Mouse (Mus musculus) lung, postnatal 10 days (tissue): ENCODE data around the gene Hoxb1.

Experiments
- DNase-seq: peaks from one replicate; pipeline ENCODE4 v3.0.0; 2021

Gene Hoxb1

GRCm38 (mm10) chr11:96365441-96366091, at the start of gene Hoxb1:
Hoxb1 (plus strand) TSS chr11:96365752.
- DNase-seq = no peak

DNA sequence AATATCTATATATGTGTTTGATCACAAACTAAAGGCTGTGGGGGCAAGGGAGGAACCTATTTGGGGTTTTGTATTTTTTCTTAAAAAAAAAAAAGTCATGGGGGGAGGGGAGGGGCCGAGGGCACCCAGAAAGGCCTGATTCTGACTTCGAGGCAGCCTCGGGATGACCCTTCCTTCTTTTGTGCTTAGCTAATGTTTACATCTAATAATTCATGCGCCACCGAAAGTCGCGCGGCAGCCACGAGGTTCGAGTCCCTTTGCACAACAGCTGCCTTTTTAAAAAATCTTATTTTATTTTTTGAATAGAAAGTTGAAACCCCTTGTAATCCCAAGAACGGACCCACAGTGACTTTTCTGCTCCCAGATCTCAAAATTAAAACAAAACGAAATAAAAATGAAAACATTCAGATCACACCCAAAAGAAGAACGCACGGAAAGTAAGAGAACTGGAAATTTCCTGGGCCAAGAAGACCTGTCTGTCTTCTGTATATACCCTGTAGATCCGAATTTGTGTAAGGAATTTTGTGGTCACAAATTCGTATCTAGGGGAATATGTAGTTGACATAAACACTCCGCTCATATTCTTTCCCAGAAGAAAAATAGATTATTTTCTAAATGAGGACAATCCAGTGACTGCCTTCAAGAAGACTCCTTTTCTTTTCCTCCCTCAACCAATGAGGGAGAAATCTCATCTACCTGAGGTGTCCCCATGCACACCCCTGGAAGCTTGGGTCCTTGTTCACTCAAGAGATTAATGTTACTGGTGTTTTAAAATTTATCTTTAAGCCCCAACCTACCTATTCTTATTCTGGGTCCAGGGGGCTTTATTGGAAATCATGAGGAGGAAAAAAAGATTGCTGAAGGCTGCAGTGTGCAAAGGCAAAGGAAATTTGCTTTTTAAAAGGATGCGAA, 48.6 kb upstream of the Hoxb1 start:
- no peak for DNase-seq

DNA sequence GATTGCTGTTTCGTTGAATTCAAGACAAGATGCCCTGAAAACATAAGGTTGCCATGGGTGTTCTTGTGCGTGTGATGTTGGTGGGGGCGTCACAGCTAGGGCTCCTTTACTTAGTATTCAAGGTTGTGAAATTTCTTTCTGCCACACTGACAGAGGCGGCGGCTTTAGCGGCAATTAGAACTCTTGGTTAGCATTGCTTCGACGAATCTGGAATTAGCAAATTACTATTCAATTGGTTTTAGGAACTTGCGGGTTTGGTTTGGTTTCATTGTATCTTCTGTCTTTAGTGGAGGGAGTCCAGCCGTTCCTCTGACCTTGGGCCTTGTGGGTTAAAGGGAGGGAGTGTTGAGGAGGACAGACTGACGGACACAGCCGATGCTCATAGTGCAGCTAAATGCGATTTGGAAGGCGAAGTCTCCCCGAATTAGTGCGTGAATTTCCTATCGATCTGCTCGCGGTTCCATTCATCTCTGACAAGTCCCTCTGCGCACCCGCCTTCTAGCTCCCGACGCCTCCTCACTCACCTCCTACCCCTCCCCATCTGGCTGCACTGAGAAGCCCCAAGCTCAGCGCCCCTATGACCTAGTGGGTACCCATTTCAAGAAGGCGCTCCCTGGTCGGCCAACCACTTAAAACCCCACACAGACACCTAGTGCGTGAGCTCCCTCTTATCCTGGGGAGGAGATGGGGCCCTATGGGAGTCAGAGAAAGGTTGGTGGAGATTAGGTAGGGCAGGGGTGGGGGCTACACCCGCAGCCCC, 47.8 kb upstream of the Hoxb1 start, which contains the start of gene Hoxb4:
Gene Hoxb4, plus strand, starts transcription at position 660 of the 760 bp plus-strand sequence.
- no peak for DNase-seq

DNA sequence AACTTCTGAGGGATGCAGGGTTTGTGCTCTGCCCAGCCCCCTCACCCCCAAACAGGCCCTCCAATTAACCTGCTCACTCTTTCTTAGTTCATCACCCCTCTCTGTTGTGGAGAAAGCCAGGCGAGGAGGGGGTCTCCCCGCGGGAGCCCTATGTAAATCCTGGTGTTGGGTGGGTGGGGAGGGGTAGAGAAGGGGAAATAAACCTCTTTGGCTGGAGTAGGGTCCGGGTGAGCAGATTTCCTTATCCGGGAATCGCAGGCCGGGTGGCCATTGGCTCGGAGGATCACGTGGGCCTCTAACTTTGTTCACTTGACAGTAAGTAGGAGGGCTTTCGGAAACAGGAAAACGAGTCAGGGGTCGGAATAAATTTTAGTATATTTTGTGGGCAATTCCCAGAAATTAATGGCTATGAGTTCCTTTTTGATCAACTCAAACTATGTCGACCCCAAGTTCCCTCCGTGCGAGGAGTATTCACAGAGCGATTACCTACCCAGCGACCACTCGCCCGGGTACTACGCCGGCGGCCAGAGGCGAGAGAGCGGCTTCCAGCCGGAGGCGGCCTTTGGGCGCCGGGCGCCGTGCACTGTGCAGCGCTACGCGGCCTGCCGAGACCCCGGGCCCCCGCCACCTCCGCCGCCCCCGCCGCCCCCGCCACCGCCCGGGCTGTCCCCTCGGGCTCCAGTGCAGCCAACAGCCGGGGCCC, 47.0 kb upstream of the Hoxb1 start:
- DNase-seq = peak; percentile 90

DNA sequence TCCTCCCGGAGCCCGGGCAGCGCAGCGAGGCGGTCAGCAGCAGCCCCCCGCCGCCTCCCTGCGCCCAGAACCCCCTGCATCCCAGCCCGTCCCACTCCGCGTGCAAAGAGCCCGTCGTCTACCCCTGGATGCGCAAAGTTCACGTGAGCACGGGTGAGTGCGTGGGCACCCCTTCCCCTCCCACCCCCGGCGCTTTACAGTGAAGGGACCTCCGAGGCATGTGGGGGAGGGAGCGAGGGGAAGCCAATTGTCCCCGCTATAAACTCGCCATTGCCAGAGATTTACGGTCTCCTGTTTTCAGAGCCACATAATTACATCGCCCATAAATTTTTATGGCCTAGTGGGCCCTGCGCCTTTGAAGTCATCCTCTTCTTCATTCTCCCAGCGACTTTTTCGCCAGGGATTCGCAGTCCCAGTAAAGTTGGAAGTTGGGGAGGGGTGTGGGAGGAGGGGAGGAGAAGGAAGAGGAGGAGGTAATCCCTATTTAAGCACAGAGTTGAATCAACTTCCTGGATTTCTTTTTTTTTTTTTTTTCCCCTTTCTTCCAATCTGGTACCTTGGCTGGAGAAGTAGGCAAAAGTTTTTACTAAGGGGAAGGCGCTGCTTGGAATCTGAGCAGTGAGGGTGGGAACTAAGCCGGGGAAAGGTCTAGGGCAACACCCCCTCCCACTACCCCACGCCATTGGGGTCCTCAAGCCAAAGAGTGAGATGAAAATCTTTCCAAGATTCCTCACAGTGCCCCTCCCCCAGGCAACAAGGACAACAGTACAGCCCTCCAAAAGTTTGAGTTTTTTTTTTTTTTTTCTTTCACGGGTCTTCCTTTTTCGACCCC, 46.3 kb upstream of the Hoxb1 start:
- peak; percentile 74 for DNase-seq

DNA sequence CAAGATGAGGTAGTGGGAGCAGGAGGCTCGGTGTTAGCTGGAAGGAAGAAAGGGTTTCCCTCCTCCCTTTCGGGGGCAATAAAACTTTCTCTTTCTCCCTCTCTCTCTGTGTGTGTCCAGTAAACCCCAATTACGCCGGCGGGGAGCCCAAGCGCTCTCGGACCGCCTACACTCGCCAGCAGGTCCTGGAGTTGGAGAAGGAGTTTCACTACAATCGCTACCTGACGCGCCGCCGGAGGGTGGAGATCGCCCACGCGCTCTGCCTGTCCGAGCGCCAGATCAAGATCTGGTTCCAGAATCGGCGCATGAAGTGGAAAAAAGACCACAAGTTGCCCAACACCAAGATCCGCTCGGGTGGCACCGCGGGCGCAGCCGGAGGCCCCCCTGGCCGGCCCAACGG, 45.6 kb upstream of the Hoxb1 start:
- DNase-seq = peak; percentile 70

DNA sequence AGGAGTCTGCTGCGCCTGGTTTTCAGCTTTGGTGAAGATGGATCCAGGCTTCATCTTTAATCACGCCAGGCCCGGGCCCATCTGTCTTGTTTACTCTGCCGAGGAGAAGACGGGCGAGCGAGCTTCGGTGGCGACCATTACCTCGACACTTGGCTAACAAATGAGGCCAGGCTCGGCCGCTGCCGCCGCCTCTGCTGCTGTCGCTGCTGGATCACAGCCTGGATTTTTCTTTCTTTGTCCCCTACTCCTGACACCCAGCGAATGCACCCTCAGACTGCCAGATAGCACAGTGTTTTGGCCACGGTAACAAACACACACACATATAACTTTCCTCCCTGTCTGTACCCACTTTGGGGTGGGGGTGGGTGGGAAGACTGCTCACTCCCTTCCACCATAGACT, 44.9 kb upstream of the Hoxb1 start:
- peak; percentile 72 for DNase-seq

- no peak for DNase-seq
Measured at GRCm38 (mm10) chr11:96321846-96322245, 43.7 kb upstream of the Hoxb1 start.

- no peak for DNase-seq
Measured at GRCm38 (mm10) chr11:96322738-96323137, 42.8 kb upstream of the Hoxb1 start.

DNA sequence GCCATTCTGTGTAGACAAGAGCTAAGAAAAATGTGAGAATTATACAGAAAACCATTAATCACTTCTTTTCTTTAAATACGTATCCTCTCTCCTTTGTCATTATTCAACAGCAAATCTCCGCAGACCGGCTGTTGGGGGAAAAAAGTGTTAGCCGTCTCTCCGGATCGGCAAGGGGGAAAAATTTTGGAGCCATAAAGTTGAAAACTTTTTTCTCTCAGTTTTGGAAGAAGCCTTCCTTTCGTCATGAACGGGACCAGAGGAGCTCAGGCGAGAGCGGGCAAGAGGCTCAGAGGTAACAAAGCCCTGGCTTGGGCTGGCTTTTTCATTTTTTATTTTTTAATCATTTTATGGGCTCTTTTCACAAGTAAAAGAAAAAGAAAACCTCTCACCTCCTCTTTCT, 42.4 kb upstream of the Hoxb1 start, which contains the start of gene Hoxb3:
Gene Hoxb3, plus strand, starts transcription at position 173 of the 400 bp plus-strand sequence.
- no peak for DNase-seq

DNA sequence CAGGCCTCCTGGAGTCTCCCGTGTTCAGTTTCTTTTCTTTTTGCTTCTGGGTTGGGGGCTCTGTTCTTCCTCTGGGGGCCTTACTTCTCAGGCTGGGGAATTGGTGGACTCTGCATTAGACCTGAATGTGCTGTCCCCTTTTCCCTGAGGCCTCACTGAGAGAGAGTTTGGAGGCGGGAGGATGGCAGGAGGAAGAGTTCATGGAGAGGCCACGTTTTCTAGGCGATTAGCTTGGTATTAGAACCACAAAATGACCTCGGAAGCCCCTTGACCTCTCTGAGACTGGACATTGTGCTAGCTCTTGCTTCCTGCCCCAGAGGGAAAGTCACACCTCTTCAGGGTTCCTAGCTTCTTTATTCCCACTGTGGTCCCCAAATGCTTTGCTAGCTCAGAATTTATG, 41.4 kb upstream of the Hoxb1 start:
- DNase-seq = no peak

- DNase-seq = no peak
Measured at GRCm38 (mm10) chr11:96324965-96325364, 40.6 kb upstream of the Hoxb1 start.

DNA sequence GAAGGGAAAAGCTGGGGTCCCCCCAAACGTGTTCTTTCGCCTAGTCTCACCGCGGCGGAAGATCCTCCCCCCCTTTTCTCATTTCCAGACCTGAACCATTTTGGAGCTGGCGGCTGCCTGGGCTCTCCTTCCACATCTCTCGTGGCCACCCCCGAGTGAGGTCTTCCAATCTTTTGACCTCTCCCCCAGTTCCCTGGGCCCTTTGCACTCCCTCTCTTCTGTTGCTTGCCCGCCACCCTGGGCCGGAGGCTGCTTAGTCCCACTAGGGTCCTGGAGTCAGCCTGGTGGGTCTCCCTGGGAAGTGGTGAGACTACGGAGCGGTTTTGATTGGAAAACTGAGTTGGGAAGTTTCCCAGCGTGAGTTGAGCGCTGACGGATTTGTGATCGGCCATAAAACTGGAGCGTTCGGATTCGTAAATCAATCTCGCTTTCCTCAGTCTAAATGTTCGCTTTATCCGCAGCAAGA, 39.8 kb upstream of the Hoxb1 start:
- no peak for DNase-seq

- DNase-seq = no peak
Measured at GRCm38 (mm10) chr11:96326705-96327104, 38.8 kb upstream of the Hoxb1 start.

DNA sequence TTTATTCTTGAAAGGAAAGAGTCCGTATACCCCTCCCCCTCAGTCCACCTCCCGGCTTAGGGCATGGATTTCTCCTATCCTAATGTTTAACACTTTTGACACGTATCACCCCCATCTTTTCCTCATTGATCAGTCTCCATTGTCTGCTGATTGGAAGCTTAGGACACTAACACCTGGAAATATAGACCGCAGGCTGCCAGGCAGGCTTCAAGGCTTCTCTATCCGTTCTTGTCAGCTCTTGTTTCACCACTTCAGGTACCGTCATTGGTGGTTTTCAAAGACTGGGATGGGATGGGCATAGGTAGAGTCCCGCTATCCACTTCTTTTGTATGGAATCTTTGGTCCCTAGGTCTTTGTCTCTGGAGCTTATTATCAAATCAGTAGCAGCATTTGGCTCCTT, 38.4 kb upstream of the Hoxb1 start:
- DNase-seq = no peak

DNA sequence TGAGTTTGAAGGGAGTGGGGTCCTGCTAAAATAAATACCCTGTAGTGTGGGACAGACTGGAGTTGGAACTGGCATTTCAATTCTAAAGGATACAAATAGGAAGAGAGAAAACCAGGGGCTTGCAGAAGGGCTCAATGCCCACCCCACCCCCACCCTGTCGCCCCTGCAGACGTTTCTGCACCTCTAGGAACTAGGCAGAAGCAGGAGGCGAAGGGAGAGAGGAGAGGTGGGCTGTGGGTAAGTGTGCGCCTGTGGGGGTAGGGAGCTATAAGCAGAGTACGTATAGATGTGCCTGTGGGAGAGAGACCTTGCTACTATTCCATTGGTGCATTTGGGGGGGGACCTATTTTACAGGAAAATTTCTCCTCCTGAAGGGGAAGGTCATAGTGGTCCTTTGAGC, 37.8 kb upstream of the Hoxb1 start:
- no peak for DNase-seq

GRCm38 (mm10) chr11:96328605-96329004, 36.9 kb upstream of the Hoxb1 start:
- no peak for DNase-seq

DNA sequence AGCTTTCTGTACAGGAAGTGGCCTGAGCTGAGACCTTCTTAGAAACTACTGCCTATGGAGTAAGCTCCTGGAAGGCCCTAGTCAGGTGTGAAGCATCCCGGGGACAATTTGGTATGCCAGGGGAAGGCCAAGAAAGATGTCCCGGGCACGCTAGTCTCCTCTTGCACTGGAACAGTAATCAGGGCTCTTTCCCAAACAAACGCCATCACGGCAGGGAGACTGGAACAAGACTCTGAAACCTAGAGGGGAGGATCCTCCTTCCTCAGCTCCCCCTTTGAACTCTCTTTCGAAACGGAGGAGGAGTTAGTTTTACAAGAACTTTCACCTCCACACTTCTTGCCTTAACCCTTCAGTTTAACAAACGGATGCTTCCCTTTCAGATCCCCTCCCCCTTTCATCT, 33.4 kb upstream of the Hoxb1 start:
- no peak for DNase-seq

GRCm38 (mm10) chr11:96332618-96333032, 32.9 kb upstream of the Hoxb1 start:
- DNase-seq = no peak

GRCm38 (mm10) chr11:96333241-96334001, 32.1 kb upstream of the Hoxb1 start:
- no peak for DNase-seq

- DNase-seq = no peak
Measured at GRCm38 (mm10) chr11:96334002-96334364, 31.6 kb upstream of the Hoxb1 start.
